Mouse (Mus musculus) midbrain, embryonic 14.5 days (tissue): ENCODE data around the gene Ctla4. TPM values are rescaled to one million over a fixed set of nuclear protein-coding genes. Genes with fewer than 3 reads are reported as not detected.
A peak's percentile ranks its signal among the peaks of the same experiment; 100 is the strongest.

Source experiments
- ATAC-seq: fragments of 200-750 bp; cut with Nextera tagmentation; 2 replicates; pipeline ENCODE4 v1.8.0; 2017; ENCODE audit warnings: moderate number of reproducible peaks, moderate library complexity; ENCODE audit not compliant: low FRiP score, low TSS enrichment
- DNase-seq: peaks from one replicate; pipeline ENCODE4 v3.0.0-alpha.2; 2015
- H3K27ac ChIP-seq: fragments of 300-500 bp; sonication (generic); replicated peaks from 2 replicates; pipeline ENCODE4 v1.5.1; 2014; ENCODE audit warnings: mild to moderate bottlenecking, low read depth, low read length, moderate library complexity
- H3K27me3 ChIP-seq: fragments of 300-500 bp; sonication (generic); 2 replicates; pipeline ENCODE4 v1.6.1; 2014; ENCODE audit warnings: low read length, control low read depth, mixed read lengths; ENCODE audit not compliant: control insufficient read depth, insufficient read depth
- H3K36me3 ChIP-seq: fragments of 300-500 bp; sonication (generic); 2 replicates; pipeline ENCODE4 v1.6.1; 2014; ENCODE audit warnings: low read length, control low read depth; ENCODE audit not compliant: control insufficient read depth, insufficient read depth
- H3K4me1 ChIP-seq: fragments of 300-500 bp; sonication (generic); 2 replicates; pipeline ENCODE4 v1.6.1; 2014; ENCODE audit warnings: mild to moderate bottlenecking, antibody characterized with exemption, low read length, control low read depth; ENCODE audit not compliant: control insufficient read depth, insufficient read depth
- H3K4me2 ChIP-seq: fragments of 300-500 bp; sonication (generic); 2 replicates; pipeline ENCODE4 v1.6.1; 2014; ENCODE audit warnings: mild to moderate bottlenecking, low read length, moderate library complexity
- H3K4me3 ChIP-seq: fragments of 300-500 bp; sonication (generic); replicated peaks from 2 replicates; pipeline ENCODE4 v1.5.1; 2014; ENCODE audit warnings: low read depth, low read length
- H3K9ac ChIP-seq: fragments of 300-500 bp; sonication (generic); replicated peaks from 2 replicates; pipeline ENCODE4 v1.6.1; 2014; ENCODE audit warnings: mild to moderate bottlenecking, low read length, moderate library complexity
- H3K9me3 ChIP-seq: fragments of 300-500 bp; sonication (generic); 2 replicates; pipeline ENCODE4 v1.6.1; 2016; ENCODE audit warnings: low read length, control low read depth, mixed read lengths; ENCODE audit not compliant: control insufficient read depth
- WGBS: fragments of 180-500 bp; shearing (Covaris S2); extraction: QIAGEN DNeasy Blood & Tissue Kit; methylation state at CpG from one replicate; pipeline ENCODE4 v1.1.7; 2014; 5-methylcytosine and 5-hydroxymethylcytosine counted together
- polyA plus RNA-seq: library from polyadenylated mRNA; unstranded; fragments of >200 nt; fragmentation: Nextera tagmentation; extraction: Ambion mirVana; gene quantifications from 2 replicates; pipeline ENCODE4 v1.2.1, GENCODE M21; 2014

Gene Ctla4
- polyA plus RNA-seq, 1 experiment from 2014 or later = not detected

GRCm38 (mm10) chr1:60941056-60942048 lies 54.6 kb downstream of the Ctla4 start:
- Histone ChIP-seq H3K9me3 (no peaks in the 10 kb centered on the region), H3K27me3 (no peaks in the 10 kb centered on the region), H3K4me3 (no peak overlapping the region), H3K36me3 (no peaks in the 10 kb centered on the region), H3K9ac (no peak overlapping the region), H3K27ac (no peak overlapping the region), H3K4me1 (no peaks in the 10 kb centered on the region), H3K4me2 (no peak overlapping the region)
- ATAC-seq (no peak), DNase-seq (no peak)
- WGBS = 91% methylated on average over 5 of the region's 5 CpGs

- Histone ChIP-seq H3K4me3 (no peak overlapping the region), H3K36me3 (no peaks in the 10 kb centered on the region), H3K27ac (no peak overlapping the region), H3K9ac (no peak overlapping the region), H3K4me2 (no peak overlapping the region), H3K9me3 (no peaks in the 10 kb centered on the region), H3K27me3 (no peaks in the 10 kb centered on the region), H3K4me1 (no peaks in the 10 kb centered on the region)
- 85% methylated on average over 2 of the region's 2 CpGs for WGBS
- DNase-seq = no peak
- no peak for ATAC-seq
These were observed 56.1 kb downstream of the Ctla4 start for GRCm38 (mm10) chr1:60942921-60943320.

- no peak for DNase-seq
These were observed 59.0 kb downstream of the Ctla4 start for GRCm38 (mm10) chr1:60945633-60946401.

GRCm38 (mm10) chr1:60948112-60948511 lies 61.3 kb downstream of the Ctla4 start:
- Histone ChIP-seq H3K9me3 (no peaks in the 10 kb centered on the region), H3K9ac (no peak overlapping the region), H3K4me1 (no peaks in the 10 kb centered on the region), H3K4me2 (no peak overlapping the region), H3K4me3 (no peak overlapping the region), H3K27me3 (no peaks in the 10 kb centered on the region), H3K36me3 (no peaks in the 10 kb centered on the region), H3K27ac (no peak overlapping the region)
- 89% methylated on average over 6 of the region's 6 CpGs for WGBS
- no peak for DNase-seq
- ATAC-seq = no peak

More at GRCm38 (mm10) chr1:60945633-60946401, 59.0 kb downstream of the Ctla4 start:
- Histone ChIP-seq H3K4me2 (no peak overlapping the region), H3K9me3 (no peaks in the 10 kb centered on the region), H3K27ac (no peak overlapping the region), H3K4me3 (no peak overlapping the region), H3K4me1 (no peaks in the 10 kb centered on the region), H3K36me3 (no peaks in the 10 kb centered on the region), H3K27me3 (no peaks in the 10 kb centered on the region), H3K9ac (no peak overlapping the region)
- 83% methylated on average over 8 of the region's 8 CpGs for WGBS
- no peak for ATAC-seq

GRCm38 (mm10) chr1:60952958-60953357 lies 66.2 kb downstream of the Ctla4 start:
- H3K4me2 ChIP-seq = no peak overlapping the region
- no peak overlapping the region for H3K4me3 ChIP-seq
- H3K4me1 ChIP-seq = no peaks in the 10 kb centered on the region
- no peaks in the 10 kb centered on the region for H3K9me3 ChIP-seq
- H3K27ac ChIP-seq = no peak overlapping the region
- DNase-seq = no peak
- no peaks in the 10 kb centered on the region for H3K36me3 ChIP-seq
- ATAC-seq = no peak
- WGBS = 81% methylated on average over 7 of the region's 7 CpGs
- H3K9ac ChIP-seq = no peak overlapping the region
- no peaks in the 10 kb centered on the region for H3K27me3 ChIP-seq

GRCm38 (mm10) chr1:60953686-60954085 lies 66.9 kb downstream of the Ctla4 start:
- no peaks in the 10 kb centered on the region for H3K4me1 ChIP-seq
- ATAC-seq (no peak), DNase-seq (no peak)
- H3K36me3 ChIP-seq = no peaks in the 10 kb centered on the region
- WGBS = 94% methylated on average over 7 of the region's 7 CpGs
- no peak overlapping the region for H3K4me2 ChIP-seq
- H3K4me3 ChIP-seq = no peak overlapping the region
- no peaks in the 10 kb centered on the region for H3K9me3 ChIP-seq
- H3K27me3 ChIP-seq = no peaks in the 10 kb centered on the region
- H3K27ac ChIP-seq = no peak overlapping the region
- H3K9ac ChIP-seq = no peak overlapping the region

- no peak overlapping the region for H3K27ac ChIP-seq
- no peaks in the 10 kb centered on the region for H3K27me3 ChIP-seq
- H3K9me3 ChIP-seq = no peaks in the 10 kb centered on the region
- 75% methylated on average over 2 of the region's 2 CpGs for WGBS
- no peaks in the 10 kb centered on the region for H3K4me1 ChIP-seq
- H3K4me2 ChIP-seq = no peak overlapping the region
- no peak overlapping the region for H3K4me3 ChIP-seq
- H3K9ac ChIP-seq = no peak overlapping the region
- no peaks in the 10 kb centered on the region for H3K36me3 ChIP-seq
- ATAC-seq (no peak), DNase-seq (peak; percentile 39)
These were observed 68.0 kb downstream of the Ctla4 start for GRCm38 (mm10) chr1:60954759-60955158.

GRCm38 (mm10) chr1:60955186-60955585 lies 68.4 kb downstream of the Ctla4 start:
- H3K36me3 ChIP-seq = no peaks in the 10 kb centered on the region
- no peaks in the 10 kb centered on the region for H3K4me1 ChIP-seq
- no peak overlapping the region for H3K4me2 ChIP-seq
- no peaks in the 10 kb centered on the region for H3K9me3 ChIP-seq
- no peak for DNase-seq
- H3K27ac ChIP-seq = no peak overlapping the region
- WGBS = 95% methylated on average over 3 of the region's 3 CpGs
- no peak overlapping the region for H3K9ac ChIP-seq
- no peaks in the 10 kb centered on the region for H3K27me3 ChIP-seq
- no peak overlapping the region for H3K4me3 ChIP-seq
- no peak for ATAC-seq
